Mouse (Mus musculus) limb, embryonic 13.5 days (tissue): ENCODE results near the gene Bod1l. TPM values are rescaled to one million over a fixed set of nuclear protein-coding genes. Genes with fewer than 3 reads are reported as not detected.
A peak's percentile ranks its signal among the peaks of the same experiment; 100 is the strongest.

Experiments used
- ATAC-seq: fragments of 200-750 bp; cut with Nextera tagmentation; 2 replicates; pipeline ENCODE4 v1.8.0; 2017; ENCODE audit warnings: low read depth, moderate number of reproducible peaks, moderate TSS enrichment; ENCODE audit not compliant: low FRiP score
- H3K27ac ChIP-seq: fragments of 300-500 bp; sonication (generic); 2 replicates; pipeline ENCODE4 v1.5.1; 2015; ENCODE audit warnings: inconsistent platforms, mild to moderate bottlenecking, moderate library complexity
- H3K27me3 ChIP-seq: fragments of 300-500 bp; sonication (generic); 2 replicates; pipeline ENCODE4 v1.6.1; 2015; ENCODE audit warnings: mild to moderate bottlenecking, inconsistent platforms
- H3K36me3 ChIP-seq: fragments of 300-500 bp; sonication (generic); 2 replicates; pipeline ENCODE4 v1.6.1; 2015; ENCODE audit warnings: inconsistent platforms, mild to moderate bottlenecking, moderate library complexity
- H3K4me1 ChIP-seq: fragments of 300-500 bp; sonication (generic); 2 replicates; pipeline ENCODE4 v1.6.1; 2015; ENCODE audit warnings: inconsistent platforms
- H3K4me2 ChIP-seq: fragments of 300-500 bp; sonication (generic); replicated peaks from 2 replicates; pipeline ENCODE4 v1.6.1; 2015; ENCODE audit warnings: inconsistent platforms, mild to moderate bottlenecking, moderate library complexity
- H3K4me3 ChIP-seq: fragments of 300-500 bp; sonication (generic); 2 replicates; pipeline ENCODE4 v1.5.1; 2015; ENCODE audit warnings: moderate library complexity, mild to moderate bottlenecking, inconsistent platforms
- H3K9ac ChIP-seq: fragments of 300-500 bp; sonication (generic); 2 replicates; pipeline ENCODE4 v1.6.1; 2015; ENCODE audit warnings: mild to moderate bottlenecking, inconsistent platforms
- H3K9me3 ChIP-seq: fragments of 300-500 bp; sonication (generic); 2 replicates; pipeline ENCODE4 v1.6.1; 2016; ENCODE audit warnings: inconsistent platforms
- WGBS: fragments of 180-500 bp; shearing (Covaris S2); methylation state at CpG from one replicate; pipeline ENCODE4 v1.1.7; 2015; 5-methylcytosine and 5-hydroxymethylcytosine counted together
- microRNA-seq: library from miRNA; unstranded; fragments of <30 nt; microRNA quantifications from one replicate; pipeline ENCODE4, GENCODE M21; 2016
- polyA plus RNA-seq: library from polyadenylated mRNA; unstranded; fragments of >200 nt; fragmentation: Nextera tagmentation; extraction: Ambion mirVana; gene quantifications from 2 replicates; pipeline ENCODE4 v1.2.1, GENCODE M21; 2015

The Bod1l gene
- polyA plus RNA-seq, 1 experiment from 2014 or later: 26.7 TPM

DNA sequence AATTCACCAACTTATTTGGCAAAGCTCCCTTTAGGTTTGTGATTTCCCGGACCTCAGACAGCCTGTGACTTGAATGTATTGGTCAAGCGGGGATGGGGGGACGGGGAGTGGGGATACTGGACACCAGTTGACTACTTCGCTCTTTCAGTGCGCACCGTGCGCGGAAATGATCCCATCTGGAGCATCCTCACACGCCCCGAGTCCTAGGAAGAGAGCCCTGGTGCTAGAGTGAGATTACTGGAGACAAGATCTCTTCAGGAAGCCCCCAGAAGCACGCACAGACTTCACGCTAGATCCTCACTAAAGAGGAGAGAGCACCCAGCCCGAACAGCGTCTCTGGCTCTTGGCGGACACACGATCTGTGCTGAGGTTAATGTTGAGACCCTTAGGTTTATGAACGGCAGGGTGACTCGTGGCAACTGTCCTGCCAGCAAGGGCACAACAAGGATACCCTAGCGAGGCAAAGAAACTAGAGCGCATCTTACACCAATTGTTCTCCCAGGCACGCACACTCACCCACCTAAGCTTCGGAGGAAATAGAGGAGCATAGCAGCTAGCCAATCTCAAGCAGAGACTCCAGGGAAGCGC lies 88.6 kb downstream of the Bod1l start:
- no peak overlapping the region for H3K27ac ChIP-seq
- no peak overlapping the region for H3K9ac ChIP-seq
- H3K36me3 ChIP-seq: no peaks in the 10 kb centered on the region
- WGBS: 1% methylated on average over 23 of the region's 23 CpGs
- H3K4me1 ChIP-seq: 0 out of 2 replicates have a peak, but pooled peaks cover 7% of the 10 kb centered on the region
- H3K27me3 ChIP-seq: peaks cover 97% of the 10 kb centered on the region
- ATAC-seq: no peak
- H3K4me3 ChIP-seq: 0 out of 2 replicates have a peak overlapping the region, but pooled peaks have one; percentile 7
- peak overlapping the region; percentile 45; the same call in 1 of the 2 replicates for H3K4me2 ChIP-seq
- H3K9me3 ChIP-seq: no peaks in the 10 kb centered on the region

DNA sequence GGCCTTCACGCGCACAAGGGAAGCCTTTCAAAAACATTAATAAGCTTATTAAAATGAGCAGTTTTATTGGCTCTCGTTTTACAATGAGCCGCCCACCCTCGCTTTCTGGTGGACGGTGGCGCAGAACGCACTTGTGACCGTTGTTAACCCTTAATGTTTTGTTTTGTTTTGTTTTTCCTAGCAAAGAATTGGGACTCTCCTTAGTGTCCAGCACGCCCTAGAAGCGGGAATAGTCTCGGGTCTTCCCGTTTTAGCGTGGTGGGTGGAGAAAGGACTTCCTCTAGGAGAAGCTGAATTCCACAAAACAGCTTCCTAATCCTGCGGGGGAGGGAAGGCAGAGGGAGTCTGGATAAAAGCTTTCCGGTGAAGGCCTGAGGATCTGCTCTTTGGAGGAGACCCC lies 89.3 kb downstream of the Bod1l start:
- peak overlapping the region; percentile 45 for H3K4me2 ChIP-seq
- under 1% methylated on average over 16 of the region's 16 CpGs for WGBS
- ATAC-seq: no peak

DNA sequence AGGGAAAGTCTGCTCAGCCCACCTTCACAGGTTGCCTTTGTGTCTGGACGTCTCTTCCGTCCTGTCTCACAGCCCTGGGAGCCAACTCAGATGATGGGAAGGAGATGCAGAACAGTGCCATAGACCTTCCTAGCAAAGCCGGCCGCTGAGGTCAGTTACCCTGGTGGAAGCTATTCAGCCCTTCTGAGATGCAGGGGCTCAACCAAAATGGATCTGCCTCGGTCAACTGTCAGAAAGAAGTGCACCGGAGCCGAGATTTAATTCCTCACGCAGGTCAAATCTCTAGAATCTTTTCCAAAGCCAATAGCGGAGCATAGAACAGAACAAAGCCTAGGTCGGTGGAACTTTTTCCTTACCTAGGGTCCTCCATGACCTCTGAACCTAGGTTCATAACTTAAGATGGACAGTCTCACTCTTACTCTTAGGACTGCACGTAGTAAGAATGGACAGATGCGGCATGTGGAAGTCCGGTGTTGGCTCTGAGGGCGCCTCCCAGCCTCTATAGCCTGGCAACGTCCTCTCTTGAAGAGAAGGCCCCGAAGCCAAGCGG lies 89.8 kb downstream of the Bod1l start:
- ATAC-seq: no peak

More for the DNA sequence above, 89.3 kb downstream of the Bod1l start:
- peak overlapping the region; percentile 3 for H3K4me3 ChIP-seq
- no peak overlapping the region for H3K9ac ChIP-seq
- peaks cover 97% of the 10 kb centered on the region for H3K27me3 ChIP-seq
- no peak overlapping the region for H3K27ac ChIP-seq
- no peaks in the 10 kb centered on the region for H3K36me3 ChIP-seq
- 0 out of 2 replicates have a peak, but pooled peaks cover 7% of the 10 kb centered on the region for H3K4me1 ChIP-seq
- H3K9me3 ChIP-seq: no peaks in the 10 kb centered on the region

GRCm38 (mm10) chr5:41752721-41753120 lies 91.4 kb downstream of the Bod1l start:
- Histone ChIP-seq H3K9me3 (no peaks in the 10 kb centered on the region), H3K27ac (no peak overlapping the region), H3K4me2 (no peak overlapping the region), H3K27me3 (peaks cover 99% of the 10 kb centered on the region), H3K4me1 (0 out of 2 replicates have a peak, but pooled peaks cover 7% of the 10 kb centered on the region), H3K9ac (no peak overlapping the region), H3K36me3 (no peaks in the 10 kb centered on the region), H3K4me3 (no peak overlapping the region)
- 30% methylated on average over 4 of the region's 4 CpGs for WGBS
- no peak for ATAC-seq

More for the DNA sequence above, 89.8 kb downstream of the Bod1l start:
- H3K4me2 ChIP-seq: peak overlapping the region; percentile 45
- H3K4me3 ChIP-seq: peak overlapping the region; percentile 3
- H3K4me1 ChIP-seq: 0 out of 2 replicates have a peak, but pooled peaks cover 7% of the 10 kb centered on the region
- WGBS: under 1% methylated on average over 17 of the region's 17 CpGs
- no peaks in the 10 kb centered on the region for H3K9me3 ChIP-seq
- H3K9ac ChIP-seq: no peak overlapping the region
- peaks cover 99% of the 10 kb centered on the region for H3K27me3 ChIP-seq
- no peaks in the 10 kb centered on the region for H3K36me3 ChIP-seq
- no peak overlapping the region for H3K27ac ChIP-seq

GRCm38 (mm10) chr5:41744898-41745780 lies 99.0 kb downstream of the Bod1l start:
- H3K4me2 ChIP-seq: no peak overlapping the region
- H3K4me3 ChIP-seq: no peak overlapping the region
- H3K9ac ChIP-seq: no peak overlapping the region
- H3K27ac ChIP-seq: no peak overlapping the region
- ATAC-seq: peak; percentile 30
- H3K4me1 ChIP-seq: no peaks in the 10 kb centered on the region
- no peaks in the 10 kb centered on the region for H3K9me3 ChIP-seq
- H3K27me3 ChIP-seq: peaks cover 98% of the 10 kb centered on the region
- no peaks in the 10 kb centered on the region for H3K36me3 ChIP-seq
- WGBS: 5% methylated on average over 12 of the region's 15 CpGs

DNA sequence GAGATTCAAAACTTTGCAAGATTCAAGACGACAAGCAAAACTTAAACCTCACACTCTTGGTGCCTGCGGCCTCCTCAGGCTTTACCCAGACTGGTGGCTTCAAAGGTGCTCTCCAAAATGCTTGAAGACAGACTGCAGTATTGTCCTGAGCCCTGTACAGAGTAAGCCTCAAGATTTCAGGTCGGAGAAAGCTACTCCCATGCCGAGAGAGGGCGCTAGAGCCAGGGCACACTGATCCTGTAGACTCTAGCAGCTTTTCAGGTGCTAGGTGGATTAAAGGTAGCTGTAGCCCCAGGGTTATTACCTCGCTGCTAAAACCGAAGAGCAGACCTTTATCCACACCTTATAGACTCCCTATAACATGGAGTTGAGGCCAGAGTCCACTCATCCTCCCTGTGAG lies 99.9 kb downstream of the Bod1l start:
- H3K9ac ChIP-seq: no peak overlapping the region
- peaks cover 93% of the 10 kb centered on the region for H3K27me3 ChIP-seq
- H3K36me3 ChIP-seq: no peaks in the 10 kb centered on the region
- no peak overlapping the region for H3K4me2 ChIP-seq
- no peak for ATAC-seq
- H3K9me3 ChIP-seq: no peaks in the 10 kb centered on the region
- no peaks in the 10 kb centered on the region for H3K4me1 ChIP-seq
- 10% methylated on average over 7 of the region's 7 CpGs for WGBS
- no peak overlapping the region for H3K27ac ChIP-seq
- H3K4me3 ChIP-seq: no peak overlapping the region

- no peak for ATAC-seq
- H3K9ac ChIP-seq: no peak overlapping the region
- H3K9me3 ChIP-seq: no peaks in the 10 kb centered on the region
- H3K4me2 ChIP-seq: no peak overlapping the region
- no peaks in the 10 kb centered on the region for H3K36me3 ChIP-seq
- 50% methylated on average over 6 of the region's 6 CpGs for WGBS
- peaks cover 13% of the 10 kb centered on the region for H3K4me1 ChIP-seq
- H3K27me3 ChIP-seq: peaks cover 66% of the 10 kb centered on the region
- H3K27ac ChIP-seq: no peak overlapping the region
- H3K4me3 ChIP-seq: no peak overlapping the region
Measured at GRCm38 (mm10) chr5:41738817-41739216, 105.3 kb downstream of the Bod1l start.

Small RNA genes within 50 kb of the gene (microRNA-seq; reads per million reads assigned to microRNA genes)
- gene Mir6414: not detected

Other genes starting within 250 kb of the Bod1l start
- 87.4 and 90.1 TPM in 2 replicates for gene Rab28, start 136.2 kb downstream of the Bod1l start, polyA plus RNA-seq
- gene Nkx3-2, start 79.8 kb downstream of the Bod1l start, polyA plus RNA-seq: 5.2 and 5.7 TPM in 2 replicates
- not detected in 2 replicates for gene Gm16223, start 223.6 kb upstream of the Bod1l start, polyA plus RNA-seq